8 mouse cellular contexts compared by ENCODE assay signal in genomic region chr2:117439372-117440183, GRCm38 (mm10).
DNase-seq lines count a peak whose midpoint lies in the region; ATAC-seq and TF ChIP-seq lines count a peak whose summit lies in the region.

No protein-coding gene starts in this region.

- peak in 1 of 2 experiments; percentile 29 for DNase-seq in layer of hippocampus, adult 2 months (ENCODE audit: low spot score in 2 of 2)
- DNase-seq in layer of hippocampus, adult 18-20 months (ENCODE audit: low spot score in 2 of 2) = no peak
- peak; percentile 46 for DNase-seq in embryo, embryonic 11 days
- peak; percentile 57 for DNase-seq in hindbrain, embryonic 14.5 days (ENCODE audit: low spot score)
- DNase-seq in midbrain, postnatal 0 days (ENCODE audit: low spot score) = peak; percentile 55
- no peak for DNase-seq in thymus, postnatal 14 days
- DNase-seq in kidney, adult 18-20 months = no peak
- DNase-seq in liver, postnatal 0 days = no peak

- no peak overlapping the region; the same call in 1 of the 2 replicates for H3K4me3 ChIP-seq in layer of hippocampus, adult 2 months
- no peak overlapping the region for H3K4me3 ChIP-seq in hindbrain, embryonic 14.5 days (replicated peaks; ENCODE audit: low read length)
- H3K4me3 ChIP-seq in midbrain, postnatal 0 days (ENCODE audit: low read depth, low read length) = no peak overlapping the region
- no peak overlapping the region for H3K4me3 ChIP-seq in liver, postnatal 0 days (ENCODE audit: low read depth, low read length)

- no peaks in the 10 kb centered on the region for H3K36me3 ChIP-seq in hindbrain, embryonic 14.5 days (replicated peaks; ENCODE audit: control insufficient read depth, insufficient read depth)
- no peaks in the 10 kb centered on the region for H3K36me3 ChIP-seq in midbrain, postnatal 0 days (ENCODE audit: insufficient read depth, low read length)
- no peaks in the 10 kb centered on the region for H3K36me3 ChIP-seq in liver, postnatal 0 days (replicated peaks; ENCODE audit: insufficient read depth, low read length)

- H3K27me3 ChIP-seq in hindbrain, embryonic 14.5 days (ENCODE audit: control insufficient read depth, insufficient read depth, low read length) = no peaks in the 10 kb centered on the region
- H3K27me3 ChIP-seq in midbrain, postnatal 0 days (ENCODE audit: insufficient read depth, low read length) = no peaks in the 10 kb centered on the region
- H3K27me3 ChIP-seq in liver, postnatal 0 days (ENCODE audit: insufficient read depth, low read length) = no peaks in the 10 kb centered on the region

- no peaks in the 10 kb centered on the region for H3K4me1 ChIP-seq in hindbrain, embryonic 14.5 days (replicated peaks; ENCODE audit: control insufficient read depth, insufficient read depth, low read length)
- H3K4me1 ChIP-seq in midbrain, postnatal 0 days (ENCODE audit: insufficient read depth, low read length) = no peaks in the 10 kb centered on the region
- no peaks in the 10 kb centered on the region for H3K4me1 ChIP-seq in liver, postnatal 0 days (ENCODE audit: insufficient read depth)

- H3K9me3 ChIP-seq in hindbrain, embryonic 14.5 days (ENCODE audit: control insufficient read depth, low read length) = no peaks in the 10 kb centered on the region
- H3K9me3 ChIP-seq in midbrain, postnatal 0 days (ENCODE audit: low read length) = no peaks in the 10 kb centered on the region
- no peaks in the 10 kb centered on the region for H3K9me3 ChIP-seq in liver, postnatal 0 days (ENCODE audit: low read length)

- ATAC-seq in hindbrain, embryonic 14.5 days (ENCODE audit: low FRiP score) = peak; percentile 80
- ATAC-seq in midbrain, postnatal 0 days (ENCODE audit: low FRiP score) = no peak
- no peak for ATAC-seq in liver, postnatal 0 days

- H3K4me2 ChIP-seq in hindbrain, embryonic 14.5 days (replicated peaks) = 0 out of 2 replicates have a peak overlapping the region, but pooled peaks have one; percentile 10
- H3K4me2 ChIP-seq in midbrain, postnatal 0 days (ENCODE audit: low read depth, low read length, poor library complexity, severe bottlenecking) = no peak overlapping the region
- no peak overlapping the region for H3K4me2 ChIP-seq in liver, postnatal 0 days (ENCODE audit: low read depth, low read length)

- WGBS in hindbrain, embryonic 14.5 days = 46% methylated on average over 12 of the region's 12 CpGs
- WGBS in midbrain, postnatal 0 days = 61% methylated on average over 12 of the region's 12 CpGs
- WGBS in liver, postnatal 0 days (ENCODE audit: insufficient replicate concordance) = 66% methylated on average over 12 of the region's 12 CpGs

- TF ChIP-seq CTCF in layer of hippocampus, adult 2 months (conservative IDR thresholded peaks at IDR 0.05) = no peak; the same call in none of the 2 replicates
- TF ChIP-seq CTCF in midbrain, postnatal 0 days (IDR thresholded peaks at IDR 0.05) = no peak
- TF ChIP-seq CTCF in liver, postnatal 0 days (IDR thresholded peaks at IDR 0.05; ENCODE audit: low read depth) = no peak

- no peak for TF ChIP-seq EP300 in liver, postnatal 0 days (IDR thresholded peaks at IDR 0.05; ENCODE audit: low read depth)

- H3K27ac ChIP-seq in layer of hippocampus, adult 2 months = peak overlapping the region; percentile 66; the same call in 1 of the 2 replicates
- H3K27ac ChIP-seq in hindbrain, embryonic 14.5 days = peak overlapping the region; percentile 28; the same call in 1 of the 2 replicates
- no peak overlapping the region for H3K27ac ChIP-seq in midbrain, postnatal 0 days (ENCODE audit: low read depth, low read length)
- no peak overlapping the region for H3K27ac ChIP-seq in liver, postnatal 0 days (ENCODE audit: low read depth)

- no peak overlapping the region for H3K9ac ChIP-seq in hindbrain, embryonic 14.5 days
- H3K9ac ChIP-seq in midbrain, postnatal 0 days (replicated peaks; ENCODE audit: low read length, poor library complexity, severe bottlenecking) = no peak overlapping the region
- no peak overlapping the region for H3K9ac ChIP-seq in liver, postnatal 0 days (replicated peaks)

Comparison
In these comparisons a context has a peak if more than half of its experiments do, and no peak if none do; other contexts are left out.
1. DNase-seq: peak in embryo, embryonic 11 days (single experiment), hindbrain, embryonic 14.5 days (single experiment) and midbrain, postnatal 0 days (single experiment); none in layer of hippocampus, adult 18-20 months (0 of 2), thymus, postnatal 14 days (single experiment), kidney, adult 18-20 months (single experiment) and liver, postnatal 0 days (single experiment).
2. H3K27ac ChIP-seq: peak in layer of hippocampus, adult 2 months (single experiment) and hindbrain, embryonic 14.5 days (single experiment); none in midbrain, postnatal 0 days (single experiment) and liver, postnatal 0 days (single experiment).